Mouse (Mus musculus) small intestine, adult 2 months (tissue): ENCODE results near the gene Kxd1. TPM values are rescaled to one million over a fixed set of nuclear protein-coding genes. Genes with fewer than 3 reads are reported as not detected.

Experiments used
- H3K27ac ChIP-seq: fragments of 200-500 bp; 2 replicates; pipeline ENCODE4 v1.5.1; 2012; ENCODE audit warnings: low read depth, low read length, control low read depth, inconsistent platforms; ENCODE audit not compliant: insufficient read depth
- H3K27me3 ChIP-seq: fragments of 200-500 bp; 2 replicates; pipeline ENCODE4 v1.6.1; 2012; ENCODE audit warnings: mild to moderate bottlenecking, moderate library complexity, low read length, inconsistent platforms; ENCODE audit not compliant: control insufficient read depth, insufficient read depth
- H3K36me3 ChIP-seq: fragments of 200-500 bp; 2 replicates; pipeline ENCODE4 v1.6.1; 2012; ENCODE audit warnings: mild to moderate bottlenecking, low read length, control low read depth, inconsistent platforms; ENCODE audit not compliant: control insufficient read depth, insufficient read depth
- H3K4me1 ChIP-seq: fragments of 200-500 bp; 2 replicates; pipeline ENCODE4 v1.6.1; 2012; ENCODE audit warnings: low read length, inconsistent platforms, mixed read lengths; ENCODE audit not compliant: control insufficient read depth, insufficient read depth, insufficient read length
- H3K4me3 ChIP-seq: fragments of 200-500 bp; 2 replicates; pipeline ENCODE4 v1.5.1; 2012; ENCODE audit warnings: low read depth, mild to moderate bottlenecking, control low read depth, inconsistent platforms, low read length, moderate library complexity
- CTCF ChIP-seq: fragments of 200-500 bp; IDR thresholded peaks from 2 replicates; pipeline ENCODE4 v1.5.1; 2012; ENCODE audit warnings: low read depth, mild to moderate bottlenecking, control low read depth, inconsistent platforms, low read length, moderate library complexity, mixed read lengths; ENCODE audit not compliant: insufficient replicate concordance, insufficient read length; ENCODE audit errors: extremely low read depth
- POLR2A ChIP-seq: fragments of 200-500 bp; IDR thresholded peaks from 2 replicates; pipeline ENCODE4 v1.6.1; 2012; ENCODE audit warnings: low read depth, mild to moderate bottlenecking, control low read depth, inconsistent platforms, low read length, moderate library complexity
- WGBS: fragments of 180-500 bp; shearing (Covaris S2); methylation state at CpG from one replicate; pipeline ENCODE4 v1.1.7; 2018; 5-methylcytosine and 5-hydroxymethylcytosine counted together
- polyA plus RNA-seq: library from polyadenylated mRNA; depleted of rRNA; stranded (reverse); fragments of >200 nt; gene quantifications from 2 replicates; pipeline ENCODE4 v1.2.3, GENCODE M21; 2012; rRNA removed

Kxd1 gene
- 34.3 and 64.4 TPM in 2 replicates for polyA plus RNA-seq

DNA sequence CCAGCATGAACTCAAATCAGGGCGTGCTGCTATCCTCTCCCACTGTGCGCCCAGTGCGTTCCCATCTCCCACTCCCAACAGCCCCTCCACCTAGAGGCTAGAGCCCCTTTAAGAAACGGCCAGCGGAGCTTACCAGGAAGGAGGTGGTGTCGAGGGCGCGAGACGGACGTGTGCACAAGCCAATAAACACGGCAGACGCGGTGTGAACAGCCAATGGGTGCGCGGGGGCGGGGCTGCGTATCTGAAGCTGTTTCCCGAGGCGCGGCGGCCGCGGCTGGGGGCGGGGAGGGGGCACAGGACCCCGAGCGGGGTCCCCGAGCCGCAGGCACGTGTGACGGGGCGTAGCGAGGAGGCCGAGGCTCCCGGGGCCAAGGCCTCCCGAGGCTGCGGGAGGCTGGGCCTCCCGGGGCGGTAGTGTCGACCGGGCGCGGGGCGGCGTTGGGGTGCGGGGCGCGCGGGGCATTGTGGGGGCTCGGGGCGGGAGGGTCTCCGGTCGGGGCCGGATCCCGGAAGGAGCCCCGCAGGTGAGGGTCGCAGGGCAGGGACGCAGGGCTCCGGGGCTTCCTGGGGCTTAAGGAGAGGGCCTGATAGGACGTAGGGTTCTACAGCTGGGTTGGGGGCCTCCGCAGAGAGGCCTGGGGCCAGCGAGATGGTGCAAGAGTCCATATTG, at the start of gene Kxd1, which contains the start of gene Fkbp8:
TSS of gene Kxd1 (minus strand) at position 445 of the 670 bp plus-strand sequence.
TSS of gene Fkbp8 (plus strand) at position 213 of the 670 bp plus-strand sequence.
- under 1% methylated on average over 61 of the region's 61 CpGs for WGBS
- Histone ChIP-seq H3K27ac (peak within 1 kb of the TSS; percentile 93), H3K4me1 (peaks cover 17% of the 10 kb centered on the region), H3K4me3 (peak within 1 kb of the TSS; percentile 95), H3K36me3 (peaks cover 25% of the 10 kb centered on the region), H3K27me3 (no peaks in the 10 kb centered on the region)
- TF ChIP-seq CTCF, result no peak
- 0 out of 2 replicates have a peak, but pooled peaks have one; percentile 10 for TF ChIP-seq POLR2A

DNA sequence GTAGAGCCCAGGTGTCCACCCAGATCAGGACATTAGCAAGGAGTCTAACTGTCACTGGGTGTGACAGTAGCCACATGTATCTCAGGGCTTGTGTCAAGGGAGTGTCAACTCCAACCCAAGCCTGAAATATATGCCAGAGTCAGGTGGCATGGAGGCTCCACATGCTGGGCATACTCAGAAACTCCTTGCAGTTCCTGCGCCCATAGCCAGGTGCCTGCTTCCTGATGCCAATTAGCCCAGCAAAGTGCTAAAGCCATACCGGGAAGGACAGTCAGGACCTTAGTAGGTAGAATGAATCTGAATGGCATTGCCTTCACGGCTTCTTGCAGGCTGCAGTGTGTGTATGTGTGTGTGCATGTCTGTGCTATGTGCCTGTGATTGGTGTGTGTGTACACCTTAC, 49.5 kb upstream of the Kxd1 start:
- 93% methylated on average over 3 of the region's 3 CpGs for WGBS
- H3K4me3 ChIP-seq, result no peak overlapping the region
- peaks cover 45% of the 10 kb centered on the region for H3K36me3 ChIP-seq
- TF ChIP-seq POLR2A, result no peak
- TF ChIP-seq CTCF, result no peak
- H3K27ac ChIP-seq, result no peak overlapping the region
- H3K27me3 ChIP-seq, result no peaks in the 10 kb centered on the region
- peaks cover 2% of the 10 kb centered on the region; the same call in 1 of the 2 replicates for H3K4me1 ChIP-seq

- Histone ChIP-seq H3K27ac (no peak overlapping the region), H3K27me3 (no peaks in the 10 kb centered on the region), H3K36me3 (peaks cover 24% of the 10 kb centered on the region), H3K4me1 (peaks cover 5% of the 10 kb centered on the region; the same call in 1 of the 2 replicates), H3K4me3 (no peak overlapping the region)
- 40% methylated on average over 4 of the region's 4 CpGs for WGBS
- TF ChIP-seq CTCF, result no peak
- no peak for TF ChIP-seq POLR2A
These were observed 47.2 kb upstream of the Kxd1 start for GRCm38 (mm10) chr8:70574915-70575314.

GRCm38 (mm10) chr8:70574302-70574701, 46.5 kb upstream of the Kxd1 start:
- Histone ChIP-seq H3K36me3 (peaks cover 23% of the 10 kb centered on the region), H3K27me3 (no peaks in the 10 kb centered on the region), H3K4me3 (no peak overlapping the region), H3K27ac (no peak overlapping the region), H3K4me1 (peaks cover 9% of the 10 kb centered on the region)
- TF ChIP-seq POLR2A (no peak), CTCF (no peak)

DNA sequence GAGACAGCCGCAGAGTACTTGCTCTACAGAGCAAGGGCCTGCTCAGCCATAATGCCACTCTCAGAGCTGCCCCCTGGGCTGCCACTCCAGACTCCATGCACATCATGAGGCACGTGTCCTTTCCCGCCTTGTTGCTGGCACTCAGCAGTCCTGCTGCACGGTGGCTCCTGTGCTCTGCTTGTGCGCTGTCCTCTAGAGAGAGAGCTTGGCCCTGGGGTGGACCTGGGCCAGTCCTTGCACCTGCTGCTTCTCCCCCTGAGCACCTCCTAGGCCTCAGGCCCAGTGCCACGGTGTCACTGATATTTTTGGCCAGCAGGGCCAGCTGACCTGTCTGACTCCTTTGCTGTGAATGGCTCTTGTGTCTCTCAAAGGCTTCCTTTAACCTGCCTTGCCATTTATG, 43.2 kb upstream of the Kxd1 start:
- Histone ChIP-seq H3K27ac (no peak overlapping the region), H3K36me3 (peaks cover 8% of the 10 kb centered on the region), H3K27me3 (no peaks in the 10 kb centered on the region), H3K4me1 (peaks cover 12% of the 10 kb centered on the region), H3K4me3 (no peak overlapping the region)
- 71% methylated on average over 6 of the region's 6 CpGs for whole genome bisulfite sequencing
- TF ChIP-seq POLR2A, result no peak
- no peak for TF ChIP-seq CTCF

GRCm38 (mm10) chr8:70570360-70570759, 42.6 kb upstream of the Kxd1 start:
- TF ChIP-seq POLR2A (no peak), CTCF (no peak)
- Histone ChIP-seq H3K36me3 (peaks cover 8% of the 10 kb centered on the region), H3K27me3 (no peaks in the 10 kb centered on the region), H3K4me3 (no peak overlapping the region), H3K4me1 (peaks cover 16% of the 10 kb centered on the region), H3K27ac (no peak overlapping the region)

GRCm38 (mm10) chr8:70565561-70565960, 37.8 kb upstream of the Kxd1 start:
- peak overlapping the region; percentile 11; the same call in 1 of the 2 replicates for H3K27ac ChIP-seq
- no peak for TF ChIP-seq CTCF
- no peak for TF ChIP-seq POLR2A
- H3K4me1 ChIP-seq, result peaks cover 54% of the 10 kb centered on the region
- WGBS, result 20% methylated on average over 3 of the region's 3 CpGs
- no peaks in the 10 kb centered on the region for H3K27me3 ChIP-seq
- H3K36me3 ChIP-seq, result no peaks in the 10 kb centered on the region; the same call in 1 of the 2 replicates
- no peak overlapping the region for H3K4me3 ChIP-seq
